Mouse (Mus musculus) midbrain, embryonic 12.5 days (tissue): Measurements from ENCODE around the gene Arf4. TPM values are rescaled to one million over a fixed set of nuclear protein-coding genes. Genes with fewer than 3 reads are reported as not detected.

Source experiments
- ATAC-seq: fragments of 200-750 bp; cut with Nextera tagmentation; 2 replicates; pipeline ENCODE4 v1.8.0; 2017; ENCODE audit warnings: low read depth, moderate TSS enrichment, moderate library complexity; ENCODE audit not compliant: low FRiP score
- H3K27ac ChIP-seq: fragments of 300-500 bp; sonication (generic); replicated peaks from 2 replicates; pipeline ENCODE4 v1.5.1; 2016; ENCODE audit warnings: mild to moderate bottlenecking
- H3K27me3 ChIP-seq: fragments of 300-500 bp; sonication (generic); 2 replicates; pipeline ENCODE4 v1.6.1; 2016; ENCODE audit warnings: mild to moderate bottlenecking
- H3K36me3 ChIP-seq: fragments of 300-500 bp; sonication (generic); 2 replicates; pipeline ENCODE4 v1.6.1; 2016
- H3K4me1 ChIP-seq: fragments of 300-500 bp; sonication (generic); 2 replicates; pipeline ENCODE4 v1.6.1; 2016
- H3K4me2 ChIP-seq: fragments of 300-500 bp; sonication (generic); replicated peaks from 2 replicates; pipeline ENCODE4 v1.6.1; 2016; ENCODE audit warnings: mild to moderate bottlenecking, moderate library complexity
- H3K4me3 ChIP-seq: fragments of 300-500 bp; sonication (generic); 2 replicates; pipeline ENCODE4 v1.5.1; 2016; ENCODE audit warnings: mild to moderate bottlenecking
- H3K9ac ChIP-seq: fragments of 300-500 bp; sonication (generic); replicated peaks from 2 replicates; pipeline ENCODE4 v1.6.1; 2016; ENCODE audit warnings: mild to moderate bottlenecking, moderate library complexity
- H3K9me3 ChIP-seq: fragments of 300-500 bp; sonication (generic); 2 replicates; pipeline ENCODE4 v1.6.1; 2016; ENCODE audit warnings: mild to moderate bottlenecking
- WGBS: fragments of 180-500 bp; shearing (Covaris S2); methylation state at CpG from one replicate; pipeline ENCODE4 v1.1.7; 2016; 5-methylcytosine and 5-hydroxymethylcytosine counted together
- polyA plus RNA-seq: library from polyadenylated mRNA; unstranded; fragments of >200 nt; fragmentation: Nextera tagmentation; extraction: Ambion mirVana; gene quantifications from 2 replicates; pipeline ENCODE4 v1.2.1, GENCODE M21; 2016

Arf4 gene
- 531 and 542 TPM in 2 replicates for polyA plus RNA-seq

DNA sequence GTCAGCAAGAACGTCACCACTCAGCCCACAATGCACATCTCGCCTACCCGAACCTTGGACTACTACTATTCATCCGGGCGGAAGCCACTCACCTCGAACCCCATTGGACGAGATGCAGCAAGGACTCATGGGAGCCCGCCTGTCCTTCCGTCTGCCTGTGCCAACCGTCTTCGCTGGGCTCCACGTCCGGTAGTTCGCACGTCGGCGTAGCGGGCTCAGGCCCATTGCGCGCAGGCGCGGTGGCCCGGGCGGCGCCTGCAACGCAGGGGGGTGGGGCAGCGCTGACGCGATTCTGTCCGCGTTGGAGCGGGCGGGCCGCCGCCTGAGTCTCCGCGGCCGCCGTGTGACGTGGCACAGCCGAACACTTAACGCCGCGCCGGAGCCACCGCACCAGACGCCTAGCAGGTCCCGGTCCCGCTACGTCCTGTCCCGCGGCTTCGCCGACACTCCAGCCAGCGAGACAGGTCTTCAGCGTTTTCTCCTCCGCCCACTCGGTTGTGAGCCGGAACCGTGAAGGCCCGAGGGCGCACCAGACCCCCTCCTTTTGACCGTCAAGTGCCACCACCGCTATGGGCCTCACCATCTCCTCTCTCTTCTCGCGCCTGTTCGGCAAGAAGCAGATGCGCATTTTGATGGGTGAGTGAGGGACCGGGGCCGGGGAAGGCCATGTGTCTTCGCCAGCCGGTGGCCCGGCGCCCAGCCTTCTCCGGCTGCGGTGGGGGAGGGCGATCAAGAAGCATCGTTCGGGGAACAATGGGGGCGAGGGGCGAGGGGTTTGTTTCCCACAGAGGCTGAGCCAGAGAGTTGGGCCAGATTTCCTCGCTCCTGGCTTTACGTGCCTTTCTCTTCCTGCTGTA, at the start of gene Arf4:
Gene Arf4, plus strand, starts transcription at position 224 of the 857 bp plus-strand sequence.
- H3K27ac ChIP-seq, result peak within 1 kb of the TSS; percentile 95
- H3K9me3 ChIP-seq, result no peaks in the 10 kb centered on the region
- peak within 1 kb of the TSS; percentile 94 for H3K4me3 ChIP-seq
- no peaks in the 10 kb centered on the region for H3K27me3 ChIP-seq
- peak within 1 kb of the TSS; percentile 96 for H3K9ac ChIP-seq
- under 1% methylated on average over 80 of the region's 83 CpGs for WGBS
- ATAC-seq, result peak; percentile 99
- H3K36me3 ChIP-seq, result no peaks in the 10 kb centered on the region
- H3K4me2 ChIP-seq, result peak within 1 kb of the TSS; percentile 89
- peaks cover 20% of the 10 kb centered on the region for H3K4me1 ChIP-seq

DNA sequence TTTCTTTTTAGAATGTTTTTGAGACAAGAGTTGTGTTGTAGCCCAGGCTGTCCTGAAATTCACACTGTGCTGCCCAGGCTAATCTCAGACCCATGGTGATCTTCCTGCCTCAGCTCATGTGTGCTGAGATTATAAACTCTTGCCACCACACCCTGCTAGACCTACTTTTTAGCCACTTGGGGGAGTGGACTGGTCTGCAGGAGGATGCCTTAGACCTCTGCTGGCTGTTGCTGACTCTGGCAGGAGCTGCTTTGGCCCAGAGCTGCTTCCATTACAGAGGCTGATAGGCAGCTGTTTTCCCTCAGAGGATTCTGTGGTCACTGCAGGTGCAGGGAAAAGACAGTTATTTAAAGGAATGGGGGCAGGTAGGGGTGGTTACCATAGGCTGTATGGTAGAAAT, 46.5 kb upstream of the Arf4 start:
- Histone ChIP-seq H3K27me3 (no peaks in the 10 kb centered on the region), H3K27ac (no peak overlapping the region), H3K9me3 (no peaks in the 10 kb centered on the region), H3K4me1 (no peaks in the 10 kb centered on the region), H3K4me2 (no peak overlapping the region), H3K9ac (no peak overlapping the region), H3K36me3 (peaks cover 10% of the 10 kb centered on the region), H3K4me3 (no peak overlapping the region)
- ATAC-seq, result no peak

DNA sequence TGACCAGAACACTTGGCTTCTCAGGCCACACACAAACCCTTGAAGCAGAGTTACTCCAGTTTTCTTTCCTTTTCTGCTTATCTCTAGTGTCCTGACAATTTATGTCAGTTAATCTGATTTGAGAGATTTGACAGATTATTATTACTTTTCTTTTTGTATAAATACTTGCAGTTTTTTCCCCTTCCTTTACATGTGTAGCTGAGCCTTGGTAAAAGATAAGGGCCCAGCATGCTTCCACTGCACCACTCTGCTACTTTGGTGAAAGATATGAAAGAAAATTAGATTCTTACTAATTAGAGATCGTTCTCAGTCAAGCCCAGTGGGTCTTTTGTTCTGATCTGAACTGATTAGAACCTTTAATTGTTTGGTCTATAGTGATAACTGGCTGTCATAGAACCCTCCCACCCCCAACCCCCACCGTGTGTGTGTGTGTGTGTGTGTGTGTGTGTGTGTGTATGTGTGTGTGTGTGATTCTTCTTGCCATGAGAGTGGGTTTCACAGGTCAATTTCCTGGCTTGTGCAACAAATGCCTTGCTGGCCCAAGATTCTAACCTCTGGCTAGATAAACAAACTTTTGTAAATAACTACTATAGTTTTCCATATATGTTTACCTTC, 44.5 kb upstream of the Arf4 start:
- ATAC-seq, result no peak
- H3K4me2 ChIP-seq, result no peak overlapping the region
- H3K36me3 ChIP-seq, result peaks cover 28% of the 10 kb centered on the region
- H3K27ac ChIP-seq, result no peak overlapping the region
- no peak overlapping the region for H3K9ac ChIP-seq
- 96% methylated on average over 2 of the region's 2 CpGs for WGBS
- 0 out of 2 replicates have a peak, but pooled peaks cover 4% of the 10 kb centered on the region for H3K9me3 ChIP-seq
- no peaks in the 10 kb centered on the region for H3K27me3 ChIP-seq
- no peak overlapping the region for H3K4me3 ChIP-seq
- H3K4me1 ChIP-seq, result no peaks in the 10 kb centered on the region

DNA sequence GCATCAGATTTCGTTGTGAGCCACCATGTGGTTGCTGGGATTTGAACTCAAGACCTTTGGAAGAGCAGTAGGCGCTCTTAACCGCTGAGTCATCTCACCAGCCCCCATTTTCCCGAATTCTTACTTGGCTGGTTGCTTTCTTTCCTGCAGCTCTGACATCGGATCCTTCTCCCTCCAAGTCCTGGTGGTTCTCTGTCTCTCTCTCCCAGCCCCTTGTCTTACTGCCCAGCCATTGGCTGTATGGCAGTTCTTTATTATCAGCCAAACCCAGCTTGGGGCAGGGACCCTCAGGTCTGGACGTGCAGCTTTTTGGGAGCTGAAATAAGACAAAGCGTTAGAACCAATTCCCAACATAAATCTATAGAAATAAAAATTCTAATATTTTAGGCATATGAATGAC, 42.7 kb upstream of the Arf4 start:
- Histone ChIP-seq H3K9me3 (0 out of 2 replicates have a peak, but pooled peaks cover 4% of the 10 kb centered on the region), H3K27ac (no peak overlapping the region), H3K4me1 (no peaks in the 10 kb centered on the region), H3K4me3 (no peak overlapping the region), H3K9ac (no peak overlapping the region), H3K36me3 (peaks cover 44% of the 10 kb centered on the region), H3K4me2 (no peak overlapping the region), H3K27me3 (no peaks in the 10 kb centered on the region)
- no peak for ATAC-seq
- WGBS, result 94% methylated on average over 7 of the region's 7 CpGs

DNA sequence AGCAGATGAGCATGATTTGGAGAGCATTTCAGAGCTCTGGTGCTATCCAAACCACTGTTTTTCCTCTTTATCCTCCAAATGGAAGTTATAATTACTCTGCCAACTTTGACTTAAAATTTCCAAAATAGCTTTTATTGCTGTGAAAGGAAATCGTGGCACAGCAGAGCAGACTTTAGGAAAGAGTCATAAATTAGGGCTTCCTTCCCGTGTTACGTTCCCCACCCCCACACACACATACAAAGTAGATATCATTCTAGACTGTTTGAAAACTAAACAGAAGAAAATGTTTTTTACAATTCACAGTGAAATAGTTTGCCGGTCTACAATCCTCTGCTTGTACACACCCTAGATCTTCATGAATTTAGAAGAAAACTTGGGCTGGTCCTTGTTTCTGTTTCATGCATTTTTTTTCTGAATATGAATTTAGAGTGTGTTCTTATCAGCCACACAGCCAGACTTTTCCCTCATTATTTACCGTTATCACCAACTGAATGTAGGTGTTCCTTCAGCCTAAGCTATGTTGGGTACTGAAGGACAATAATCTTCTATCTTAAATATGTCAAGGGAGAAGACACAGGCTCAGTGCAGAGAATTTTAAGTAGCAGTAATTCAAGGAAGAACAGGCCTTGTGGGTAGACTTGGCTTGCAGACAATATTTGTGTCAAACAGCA, 42.0 kb upstream of the Arf4 start:
- no peaks in the 10 kb centered on the region for H3K4me1 ChIP-seq
- H3K9ac ChIP-seq, result no peak overlapping the region
- H3K9me3 ChIP-seq, result 0 out of 2 replicates have a peak, but pooled peaks cover 4% of the 10 kb centered on the region
- peaks cover 43% of the 10 kb centered on the region for H3K36me3 ChIP-seq
- H3K4me2 ChIP-seq, result no peak overlapping the region
- no peak for ATAC-seq
- H3K27me3 ChIP-seq, result no peaks in the 10 kb centered on the region
- no peak overlapping the region for H3K27ac ChIP-seq
- H3K4me3 ChIP-seq, result no peak overlapping the region
- WGBS, result 97% methylated on average over 5 of the region's 5 CpGs

DNA sequence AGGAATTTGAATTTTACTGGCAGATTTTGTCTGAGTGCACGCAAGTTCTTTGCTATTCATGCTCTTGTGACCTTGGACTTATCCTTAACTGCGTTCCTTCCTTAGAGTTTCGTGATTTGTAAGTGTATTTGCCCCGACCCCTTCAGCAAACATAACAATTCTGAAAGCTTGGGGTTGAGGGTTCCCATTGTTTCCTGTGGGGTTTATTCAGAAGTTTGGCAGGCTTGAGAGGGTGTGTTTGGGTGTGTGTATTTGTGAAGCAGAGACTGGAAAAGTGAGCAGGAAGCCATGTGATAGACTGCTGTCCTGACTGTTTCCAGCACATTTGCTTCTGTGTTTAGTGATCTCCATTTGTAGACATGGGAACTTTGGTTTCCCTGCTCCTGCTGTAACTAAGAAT, 32.5 kb upstream of the Arf4 start:
- 90% methylated on average over 4 of the region's 4 CpGs for WGBS

GRCm38 (mm10) chr14:26609674-26610073, 28.2 kb upstream of the Arf4 start:
- Histone ChIP-seq H3K9ac (no peak overlapping the region), H3K4me3 (no peak overlapping the region), H3K4me1 (no peaks in the 10 kb centered on the region), H3K9me3 (no peaks in the 10 kb centered on the region), H3K27me3 (no peaks in the 10 kb centered on the region), H3K4me2 (no peak overlapping the region), H3K27ac (no peak overlapping the region), H3K36me3 (peaks cover 72% of the 10 kb centered on the region)
- 100% methylated on average over 1 of the region's 1 CpGs for WGBS
- ATAC-seq, result no peak

More for the DNA sequence above, 32.5 kb upstream of the Arf4 start:
- no peaks in the 10 kb centered on the region for H3K4me1 ChIP-seq
- no peaks in the 10 kb centered on the region for H3K9me3 ChIP-seq
- no peak overlapping the region for H3K4me2 ChIP-seq
- H3K27ac ChIP-seq, result no peak overlapping the region
- no peak overlapping the region for H3K4me3 ChIP-seq
- peaks cover 63% of the 10 kb centered on the region for H3K36me3 ChIP-seq
- no peaks in the 10 kb centered on the region for H3K27me3 ChIP-seq
- no peak overlapping the region for H3K9ac ChIP-seq
- ATAC-seq, result no peak

- Histone ChIP-seq H3K4me3 (no peak overlapping the region), H3K9me3 (no peaks in the 10 kb centered on the region), H3K9ac (no peak overlapping the region), H3K27ac (no peak overlapping the region), H3K4me2 (no peak overlapping the region), H3K4me1 (no peaks in the 10 kb centered on the region), H3K27me3 (no peaks in the 10 kb centered on the region), H3K36me3 (peaks cover 68% of the 10 kb centered on the region)
- no peak for ATAC-seq
- WGBS, result 92% methylated on average over 4 of the region's 4 CpGs
These were observed 27.2 kb upstream of the Arf4 start for GRCm38 (mm10) chr14:26610689-26611088.

- Histone ChIP-seq H3K36me3 (peaks cover 86% of the 10 kb centered on the region), H3K27me3 (no peaks in the 10 kb centered on the region), H3K9ac (no peak overlapping the region), H3K27ac (no peak overlapping the region), H3K4me2 (no peak overlapping the region), H3K4me1 (no peaks in the 10 kb centered on the region), H3K9me3 (no peaks in the 10 kb centered on the region), H3K4me3 (no peak overlapping the region)
- 95% methylated on average over 4 of the region's 4 CpGs for WGBS
- no peak for ATAC-seq
These were observed 12.6 kb upstream of the Arf4 start for GRCm38 (mm10) chr14:26625301-26625700.

GRCm38 (mm10) chr14:26626605-26627140, 11.2 kb upstream of the Arf4 start:
- 95% methylated on average over 5 of the region's 5 CpGs for WGBS
- no peaks in the 10 kb centered on the region for H3K9me3 ChIP-seq
- H3K27me3 ChIP-seq, result no peaks in the 10 kb centered on the region
- no peak overlapping the region for H3K4me2 ChIP-seq
- H3K4me3 ChIP-seq, result no peak overlapping the region
- peaks cover 80% of the 10 kb centered on the region for H3K36me3 ChIP-seq
- no peak overlapping the region for H3K9ac ChIP-seq
- H3K27ac ChIP-seq, result no peak overlapping the region
- H3K4me1 ChIP-seq, result no peaks in the 10 kb centered on the region
- ATAC-seq, result no peak

- peak; percentile 24; the same call in 1 of the 2 replicates for ATAC-seq
- H3K27me3 ChIP-seq, result no peaks in the 10 kb centered on the region
- H3K4me3 ChIP-seq, result peak overlapping the region; percentile 94
- peaks cover 4% of the 10 kb centered on the region for H3K36me3 ChIP-seq
- H3K27ac ChIP-seq, result peak overlapping the region; percentile 95
- 33% methylated on average over 17 of the region's 17 CpGs for WGBS
- H3K9ac ChIP-seq, result peak overlapping the region; percentile 61
- H3K9me3 ChIP-seq, result no peaks in the 10 kb centered on the region
- H3K4me2 ChIP-seq, result peak overlapping the region; percentile 89
- peaks cover 20% of the 10 kb centered on the region for H3K4me1 ChIP-seq
These were observed 636 bp upstream of the Arf4 start for GRCm38 (mm10) chr14:26637025-26637850.
